Mouse (Mus musculus) CD8-positive naive resting alpha-beta T cell, adult 2 months (primary cell): Measurements from ENCODE around the gene Ptafr.
"Not testable (repeated sequence)": the region's sequence is repeated elsewhere in the genome, so short reads cannot be mapped to it uniquely, and the experiment has no call there.

Experiments used
- DNase-seq, 2 experiments: peaks; one replicate each; pipeline ENCODE4 v3.0.0; 2022; ENCODE audit warnings: low read depth in 2 of 2, low spot score in 2 of 2

The Ptafr gene

GRCm38 (mm10) chr4:132555550-132555949 is 8.3 kb upstream of the Ptafr start:
- not testable (repeated sequence) for DNase-seq

- no peak for DNase-seq
Measured at GRCm38 (mm10) chr4:132563261-132563660, 606 bp upstream of the Ptafr start.

- no peak for DNase-seq
Measured at GRCm38 (mm10) chr4:132565089-132565747, 1.4 kb downstream of the Ptafr start.

- DNase-seq, result no peak
Measured at GRCm38 (mm10) chr4:132567361-132567779, 3.5 kb downstream of the Ptafr start.

- DNase-seq, result no peak
Measured at GRCm38 (mm10) chr4:132569115-132569514, 5.2 kb downstream of the Ptafr start.

DNA sequence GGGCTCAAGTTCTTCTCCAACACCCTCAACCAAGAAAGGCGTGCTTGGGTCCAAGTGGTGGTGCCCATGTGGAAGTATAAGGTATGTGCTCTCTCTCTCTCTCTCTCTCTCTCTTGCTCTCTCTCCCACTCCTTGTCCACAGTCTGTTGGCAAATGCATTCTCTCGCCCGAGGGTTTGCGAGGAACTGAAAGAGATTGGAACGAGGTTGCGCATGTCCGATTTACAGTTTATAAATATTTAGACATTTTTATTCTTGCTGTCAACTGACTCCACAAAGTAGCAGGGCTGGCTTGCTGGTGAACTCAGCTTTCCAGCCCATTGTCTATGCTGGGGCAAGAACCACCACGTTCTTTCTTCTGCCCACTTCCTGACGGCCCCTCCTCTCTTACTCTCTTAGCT is 7.3 kb downstream of the Ptafr start:
- no peak for DNase-seq

- no peak for DNase-seq
Measured at GRCm38 (mm10) chr4:132573327-132573726, 9.5 kb downstream of the Ptafr start.

DNA sequence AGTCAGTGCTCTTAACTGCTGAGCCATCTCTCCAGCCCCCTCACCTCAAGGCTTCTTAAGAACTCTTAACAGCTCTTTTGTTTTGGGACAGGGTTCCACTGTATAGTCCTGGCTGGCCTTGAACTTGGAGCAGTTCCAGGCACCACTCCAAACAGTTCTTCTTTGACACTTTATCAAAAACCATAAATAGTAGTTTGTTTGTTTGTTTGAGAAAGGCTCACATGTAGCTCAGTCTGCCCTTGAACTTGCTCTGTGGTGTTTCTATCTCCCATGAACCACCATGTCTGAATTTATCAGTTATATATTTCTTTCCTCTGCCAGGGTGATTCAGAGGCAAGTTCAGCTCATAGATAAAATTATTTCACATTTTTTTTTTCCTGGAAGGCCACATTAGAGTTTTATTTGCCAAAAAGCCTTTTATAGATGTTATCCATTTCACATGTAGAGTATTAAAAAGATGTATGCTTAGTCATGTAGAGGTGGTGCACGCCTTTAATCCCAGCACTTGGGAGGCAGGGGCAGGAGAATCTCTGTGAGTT is 11.0 kb downstream of the Ptafr start:
- DNase-seq, result no peak

- no peak for DNase-seq
Measured at GRCm38 (mm10) chr4:132583781-132584180, 19.9 kb downstream of the Ptafr start.

GRCm38 (mm10) chr4:132584975-132585374 is 21.1 kb downstream of the Ptafr start:
- DNase-seq, result no peak

DNA sequence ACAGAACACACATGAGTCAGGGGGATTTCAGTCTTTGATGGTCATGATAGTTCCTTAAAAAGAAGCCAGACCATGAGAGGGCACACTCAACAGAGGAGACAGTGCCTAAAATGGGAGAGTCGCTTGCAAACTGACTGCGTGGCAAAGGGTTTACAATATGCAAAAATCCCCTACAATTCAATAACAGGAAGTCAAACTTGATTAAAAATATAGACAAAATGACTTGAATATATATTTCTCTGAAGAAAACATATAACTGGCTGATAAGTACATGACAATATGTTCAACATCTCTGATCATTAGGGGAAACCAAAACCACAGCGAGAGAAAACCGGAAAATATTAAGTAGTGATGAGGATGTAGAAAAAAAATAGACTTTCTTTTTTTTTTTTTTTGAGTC is 22.4 kb downstream of the Ptafr start:
- DNase-seq, result no peak

DNA sequence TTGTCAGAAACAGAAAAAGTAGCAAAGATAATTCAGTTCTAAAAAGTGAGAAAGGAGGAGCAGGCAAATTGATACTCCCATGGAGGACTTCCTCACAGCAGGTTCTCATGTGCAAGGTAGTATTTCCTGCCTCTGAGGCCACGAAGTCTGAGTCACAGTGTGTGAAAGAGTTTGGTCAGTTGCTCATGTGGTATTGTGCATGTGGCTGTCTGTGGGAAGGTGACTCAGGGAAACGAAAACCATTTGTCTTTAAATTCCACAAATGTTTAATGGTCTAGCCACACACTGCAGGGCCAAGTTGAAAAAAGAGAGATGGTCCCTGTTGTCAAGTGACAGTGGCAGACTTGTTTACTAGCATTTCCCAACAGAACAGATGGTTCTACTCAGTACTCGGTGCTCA is 24.6 kb downstream of the Ptafr start:
- DNase-seq, result no peak

- no peak for DNase-seq
Measured at GRCm38 (mm10) chr4:132590642-132591041, 26.8 kb downstream of the Ptafr start.

- no peak for DNase-seq
Measured at GRCm38 (mm10) chr4:132592958-132593357, 29.1 kb downstream of the Ptafr start.

DNA sequence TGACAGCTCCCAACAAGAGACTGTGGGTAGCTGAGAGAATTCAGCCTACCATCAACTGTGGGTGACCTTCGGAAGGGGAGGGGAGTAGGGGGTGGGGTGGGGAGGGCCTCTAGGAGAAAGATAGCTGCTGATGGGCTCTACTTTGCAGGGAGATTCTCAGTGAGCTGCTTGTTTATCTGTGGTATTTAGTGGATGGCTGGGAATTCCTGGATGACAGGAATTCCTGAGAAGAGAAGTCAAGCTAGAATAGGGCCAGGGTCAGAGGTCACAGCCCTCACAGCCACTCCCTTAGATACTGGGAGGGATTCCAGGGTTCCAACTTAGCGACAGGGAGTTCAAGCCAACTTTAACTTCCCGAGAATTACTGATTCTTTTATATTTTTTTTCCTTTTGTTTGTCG is 30.3 kb downstream of the Ptafr start:
- no peak for DNase-seq

GRCm38 (mm10) chr4:132598861-132599260 is 35.0 kb downstream of the Ptafr start:
- DNase-seq, result no peak

GRCm38 (mm10) chr4:132599764-132600163 is 35.9 kb downstream of the Ptafr start:
- DNase-seq, result no peak

DNA sequence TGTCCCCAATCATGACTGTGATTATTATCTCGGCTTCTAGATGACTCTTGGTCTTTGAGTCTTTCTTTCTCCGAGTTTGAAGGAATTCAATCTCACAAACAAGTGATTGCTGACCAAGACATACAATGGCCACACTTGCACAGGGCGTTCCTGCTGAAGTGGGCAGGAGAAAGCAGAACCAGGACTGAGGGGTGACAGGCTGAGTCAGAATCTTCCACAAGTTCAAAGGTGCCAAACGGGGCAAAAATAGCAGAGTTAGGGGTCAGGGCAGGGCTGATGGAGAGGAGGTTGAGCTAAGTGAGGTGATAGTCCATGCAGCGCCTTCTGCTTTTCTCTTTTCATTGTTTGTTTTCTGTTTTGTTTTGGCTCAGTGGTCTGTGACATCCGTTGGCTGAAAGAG is 36.6 kb downstream of the Ptafr start:
- no peak for DNase-seq

DNA sequence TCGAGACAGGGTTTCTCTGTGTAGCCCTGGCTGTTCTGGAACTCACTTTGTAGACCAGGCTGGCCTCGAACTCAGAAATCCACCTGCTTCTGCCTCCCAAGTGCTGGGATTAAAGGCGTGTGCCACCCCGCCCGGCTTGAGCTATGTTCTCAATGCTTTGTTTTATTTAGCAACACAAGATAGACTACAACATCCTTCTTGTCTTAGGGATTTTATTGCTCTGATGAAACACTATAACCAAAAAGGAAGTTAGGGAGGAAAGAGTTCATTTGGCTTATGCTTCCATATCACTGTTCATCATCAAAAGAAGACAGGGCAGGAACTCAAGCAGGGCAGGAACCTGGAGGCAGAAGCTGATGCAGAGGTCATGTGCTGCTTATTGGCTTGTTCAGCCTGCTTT is 37.4 kb downstream of the Ptafr start:
- not testable (repeated sequence) for DNase-seq

GRCm38 (mm10) chr4:132603468-132603867 is 39.6 kb downstream of the Ptafr start:
- no peak for DNase-seq

DNA sequence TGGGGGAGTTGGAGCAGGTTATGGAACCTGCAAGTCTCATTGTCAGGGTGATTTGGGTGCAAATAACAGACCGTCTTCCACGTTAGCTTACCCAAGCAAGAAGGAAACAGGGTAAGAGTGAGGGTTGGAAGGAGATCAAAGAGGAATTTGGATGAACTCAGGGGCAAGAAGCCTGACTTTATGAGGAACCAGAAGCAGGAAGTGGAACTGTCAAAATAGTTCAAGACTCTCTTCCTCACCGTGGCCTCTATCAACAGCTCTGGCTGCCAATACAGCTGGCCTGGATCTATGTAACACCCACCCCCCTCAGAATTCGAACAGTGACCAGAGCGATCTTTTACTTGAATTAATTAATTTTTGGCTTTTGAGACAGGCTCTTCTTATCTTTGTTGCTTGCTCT is 41.9 kb downstream of the Ptafr start:
- DNase-seq, result no peak

- DNase-seq, result no peak
Measured at GRCm38 (mm10) chr4:132608147-132608546, 44.3 kb downstream of the Ptafr start.

- DNase-seq, result no peak
Measured at GRCm38 (mm10) chr4:132610301-132610984, 46.6 kb downstream of the Ptafr start.
